Mouse (Mus musculus): ENCODE data around the gene Col6a3.

DNA sequence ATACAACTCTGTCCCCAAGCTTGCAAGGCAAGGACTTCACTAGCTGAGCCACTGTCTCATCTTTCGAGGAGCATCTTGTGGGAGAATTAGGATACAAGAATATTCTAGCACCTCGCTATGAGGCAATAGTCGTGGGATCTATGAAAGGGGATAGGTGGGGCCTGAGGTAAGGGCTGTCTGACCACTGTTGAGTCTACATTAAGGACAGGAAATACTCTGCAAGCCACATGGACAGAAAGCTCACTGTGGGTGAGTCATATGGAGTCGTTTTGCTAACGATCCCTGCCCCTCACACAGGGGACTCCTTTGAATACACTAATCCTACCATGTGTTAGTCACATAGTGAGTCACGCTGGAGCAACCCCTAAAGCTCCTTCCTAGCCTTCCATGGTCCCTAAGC, 9.1 kb downstream of the Col6a3 start:
- no peak for TF ChIP-seq CTCF (conservative IDR thresholded peaks at IDR 0.05; ENCODE audit: low read length)
- no peak for TF ChIP-seq POU5F1 (IDR thresholded peaks at IDR 0.05; ENCODE audit: borderline replicate concordance, low read length)

Measured in E14TG2a.4 (cell line).